Mouse (Mus musculus): ENCODE results near the gene Serhl. TPM values are rescaled to one million over a fixed set of nuclear protein-coding genes. Genes with fewer than 3 reads are reported as not detected.

Gene Serhl
- polyA plus RNA-seq, 1 experiment: 15.7 TPM

DNA sequence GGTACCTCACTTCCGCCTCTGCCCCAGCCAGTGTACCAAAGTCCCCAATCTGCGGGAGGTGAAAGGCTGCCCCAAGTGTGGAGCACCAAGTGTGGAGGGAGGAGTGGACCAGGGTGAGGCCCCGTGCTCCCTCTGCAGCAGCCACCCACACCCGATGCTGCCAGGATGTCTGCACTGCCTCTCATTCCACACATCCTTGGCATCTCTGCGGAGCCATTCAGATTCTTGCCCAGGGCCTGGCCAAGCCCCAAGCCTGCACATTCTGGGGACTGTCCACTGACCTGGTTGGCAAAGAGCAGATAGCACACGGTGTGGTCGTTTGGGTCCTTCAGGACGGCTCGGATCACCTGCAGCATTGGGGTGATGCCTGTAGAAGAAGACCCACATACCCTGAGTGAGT, 70.5 kb downstream of the Serhl start:
- DNase-seq (ENCODE audit: extremely low spot score in 1 of 2, low spot score in 1 of 2): no peak

DNA sequence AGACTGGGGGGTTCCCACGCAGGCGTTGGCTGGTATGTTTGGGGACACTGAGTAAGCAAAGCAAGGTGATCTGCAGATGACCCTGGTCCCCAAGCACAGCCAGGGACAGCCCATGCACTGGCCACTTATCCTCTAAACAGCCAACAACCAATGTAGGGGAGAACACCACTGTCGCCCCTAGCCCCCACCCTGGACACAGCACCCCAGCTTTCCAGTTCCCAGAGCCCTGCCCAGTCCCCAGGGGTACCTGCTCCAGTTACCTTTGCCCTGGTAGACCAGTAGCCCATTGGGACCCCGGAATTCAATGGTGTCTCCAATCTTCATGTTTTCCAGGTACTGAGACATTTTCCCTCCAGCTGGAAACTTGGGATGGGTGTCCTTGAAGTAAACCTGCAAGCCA, 71.3 kb downstream of the Serhl start:
- DNase-seq (ENCODE audit: extremely low spot score in 1 of 2, low spot score in 1 of 2): no peak

DNA sequence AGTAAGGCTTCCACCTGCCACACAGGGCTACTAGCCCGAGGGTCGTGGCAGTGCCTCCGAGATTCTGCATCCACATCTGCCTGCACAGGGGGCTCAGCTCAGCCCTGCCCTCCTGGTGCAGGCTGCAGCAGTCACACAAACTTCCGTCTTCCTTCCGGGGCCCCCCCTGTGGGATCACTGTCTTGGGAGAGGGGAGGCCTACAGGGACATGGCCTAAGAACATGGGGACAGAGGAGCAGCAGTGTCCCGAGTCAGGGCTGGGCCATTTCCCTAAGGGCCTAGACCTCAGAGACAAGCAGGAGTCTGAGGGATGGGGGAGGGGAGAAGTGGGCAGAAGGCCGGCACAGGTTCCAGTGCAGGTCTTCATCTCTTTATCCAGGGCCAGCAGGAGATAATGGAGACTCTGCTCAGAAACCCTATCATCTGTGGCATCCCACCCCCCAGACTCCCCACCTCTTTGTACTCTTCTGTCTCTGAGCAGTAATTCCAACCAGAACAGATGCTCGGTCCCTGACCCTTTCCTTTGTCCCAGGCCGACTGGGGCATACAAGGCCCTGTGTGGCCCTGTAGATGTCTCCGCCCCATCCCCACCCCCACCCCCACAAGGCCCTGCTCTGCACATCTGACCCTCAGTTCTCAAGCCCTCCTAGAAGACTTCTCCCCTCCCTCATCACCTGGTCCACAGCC, 71.9 kb downstream of the Serhl start:
- no peak for DNase-seq (ENCODE audit: extremely low spot score in 1 of 2, low spot score in 1 of 2)

DNA sequence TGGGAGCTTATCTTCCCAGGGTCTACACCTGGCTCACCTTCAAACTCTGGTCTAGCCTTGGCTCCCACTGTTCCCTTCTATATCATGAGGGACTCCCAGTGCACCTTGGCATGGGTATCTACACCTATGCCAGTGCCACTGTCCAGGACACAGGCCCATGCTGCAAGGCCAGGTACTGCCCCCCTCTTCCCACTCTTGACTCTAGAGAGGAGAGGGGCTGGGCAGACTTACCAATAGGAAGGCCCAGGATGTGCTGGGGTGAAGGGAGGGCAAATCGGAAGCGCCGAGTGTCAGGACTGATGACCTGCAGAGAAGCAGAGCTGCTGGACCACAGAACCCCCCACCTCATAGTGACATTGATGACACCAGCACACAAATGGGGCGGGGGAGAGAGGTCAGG, 72.7 kb downstream of the Serhl start:
- no peak for DNase-seq (ENCODE audit: extremely low spot score in 1 of 2, low spot score in 1 of 2)

DNA sequence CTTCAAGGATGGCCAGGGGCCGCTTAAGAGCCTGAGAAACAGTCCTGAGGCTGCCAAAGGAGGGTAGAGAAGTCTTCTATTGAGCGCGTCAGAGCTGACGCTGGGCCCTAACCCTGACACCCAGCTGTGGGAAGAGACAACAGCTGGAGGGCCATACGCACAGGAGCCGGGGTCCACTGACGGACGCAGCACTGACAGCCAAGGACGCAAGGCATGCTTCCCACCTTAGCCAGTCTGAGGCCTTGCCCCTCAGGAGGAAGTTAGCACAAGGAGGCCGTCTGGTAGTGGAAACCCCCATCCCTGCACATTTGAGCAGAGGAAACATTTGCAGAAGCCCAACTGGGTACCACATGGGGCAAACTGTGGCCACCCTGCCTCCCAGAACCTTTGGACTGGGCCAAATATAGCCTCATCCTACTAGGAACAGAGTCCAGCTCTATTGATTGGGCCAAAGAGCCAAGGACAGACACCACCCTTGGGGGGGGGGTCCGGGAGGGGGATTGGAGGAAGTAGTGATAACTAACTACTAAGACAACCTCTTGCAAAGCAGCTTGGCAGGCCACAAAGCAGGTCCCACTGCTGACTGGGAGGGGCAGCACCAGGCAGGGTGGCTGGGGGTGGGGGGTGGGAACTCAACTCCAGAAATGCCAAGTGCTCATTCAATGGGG, 73.6 kb downstream of the Serhl start:
- DNase-seq (ENCODE audit: extremely low spot score in 1 of 2, low spot score in 1 of 2): no peak

DNA sequence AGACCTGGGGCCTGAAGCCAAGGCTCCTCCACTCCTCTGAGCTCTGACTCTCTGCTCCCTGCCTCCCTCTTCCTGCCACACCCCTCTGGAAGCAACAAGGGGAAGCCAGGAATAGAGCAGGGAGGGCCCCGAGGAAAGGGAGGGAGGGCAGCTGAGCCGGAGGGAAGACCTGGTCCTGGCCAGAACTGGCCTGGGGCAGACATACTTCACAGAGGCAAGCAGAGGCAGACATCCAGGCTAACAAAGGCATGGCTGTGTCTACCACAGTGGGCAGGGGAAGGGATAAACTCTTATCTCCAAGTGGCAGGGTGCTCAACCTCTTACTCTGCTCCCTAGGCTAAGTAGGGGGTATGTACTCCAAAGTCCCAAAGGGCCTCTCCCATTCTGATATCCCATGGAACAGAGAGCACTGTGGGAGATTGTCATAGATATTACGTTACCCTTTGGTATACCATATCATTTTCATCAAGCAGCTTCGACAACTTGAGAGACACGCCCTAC, 75.7 kb downstream of the Serhl start:
- no peak for DNase-seq (ENCODE audit: extremely low spot score in 1 of 2, low spot score in 1 of 2)

DNA sequence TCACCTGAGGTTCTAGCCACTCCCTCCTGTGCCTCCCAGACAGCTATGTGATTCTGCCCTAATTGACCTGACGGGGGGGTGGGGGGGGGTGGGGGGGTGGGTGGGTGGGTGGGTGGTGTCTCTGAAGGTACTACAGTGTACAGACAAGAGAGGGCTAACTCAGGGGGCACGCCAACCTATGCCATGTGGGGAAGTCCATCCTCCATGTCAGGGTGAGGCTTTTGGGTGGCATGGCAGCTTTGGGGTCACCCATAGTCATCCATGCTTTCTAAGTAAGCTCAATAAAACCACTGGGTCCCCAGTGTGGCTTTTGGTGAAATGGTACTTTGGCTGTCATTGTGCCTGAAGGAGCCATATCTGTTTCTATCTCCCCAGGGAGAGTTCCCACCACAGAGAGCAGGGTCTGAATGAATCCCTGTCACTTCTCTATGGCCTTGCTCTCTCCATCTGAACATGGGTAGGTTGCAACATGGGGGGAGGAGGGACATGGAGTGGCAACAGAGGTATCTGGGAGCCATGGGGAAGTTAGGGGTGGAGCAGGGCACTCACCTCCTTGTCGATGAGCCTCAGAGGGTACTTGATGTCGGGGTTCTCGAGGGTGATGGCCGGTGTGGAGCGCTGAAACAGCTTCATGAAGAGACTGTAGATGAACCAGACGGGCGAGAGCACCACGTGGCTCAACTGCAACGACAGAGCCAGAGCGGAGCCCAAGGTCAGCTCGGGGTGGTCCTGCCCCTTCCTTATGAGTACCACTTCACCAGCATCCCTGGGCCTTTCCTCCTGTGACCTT, 76.4 kb downstream of the Serhl start:
- DNase-seq (ENCODE audit: extremely low spot score in 1 of 2, low spot score in 1 of 2): no peak

Other genes starting within 250 kb of the Serhl start
- 31.3 and 38.3 TPM in 2 replicates for gene Tcf20, start 101.6 kb upstream of the Serhl start, polyA plus RNA-seq (2012; rRNA removed)
- 2.0 and 2.2 TPM in 2 replicates for gene Nfam1, start 56.2 kb upstream of the Serhl start, polyA plus RNA-seq (2012; rRNA removed)
- 109 and 111 TPM in 2 replicates for gene Rrp7a, start 33.3 kb downstream of the Serhl start, polyA plus RNA-seq (2012; rRNA removed)
- 67.7 and 76.6 TPM in 2 replicates for gene Poldip3, start 59.9 kb downstream of the Serhl start, polyA plus RNA-seq (2012; rRNA removed)
- 62.2 and 64.4 TPM in 2 replicates for gene Cyb5r3, start 83.1 kb downstream of the Serhl start, polyA plus RNA-seq (2012; rRNA removed)
- gene A4galt, start 162.3 kb downstream of the Serhl start, polyA plus RNA-seq (2012; rRNA removed): 5.0 and 6.7 TPM in 2 replicates